Mouse (Mus musculus) embryonic facial prominence, embryonic 15.5 days (tissue): ENCODE measurements at regions not wholly inside any gene's neighbourhood (a gene's known extent, or its start where the extent isn't known, plus 50 kb on each side); places are given as distances from the start of the nearest gene placed in this dataset.
"Not testable (repeated sequence)": the region's sequence is repeated elsewhere in the genome, so short reads cannot be mapped to it uniquely, and the experiment has no call there.

Source experiments
- ATAC-seq: fragments of 200-750 bp; cut with Nextera tagmentation; 2 replicates; pipeline ENCODE4 v1.8.0; 2017; ENCODE audit warnings: low read depth, moderate TSS enrichment; ENCODE audit not compliant: insufficient number of reproducible peaks, low FRiP score, low TSS enrichment
- H3K27ac ChIP-seq: fragments of 300-500 bp; sonication (generic); replicated peaks from 2 replicates; pipeline ENCODE4 v1.5.1; 2015; ENCODE audit warnings: mild to moderate bottlenecking, inconsistent platforms
- H3K27me3 ChIP-seq: fragments of 300-500 bp; sonication (generic); 2 replicates; pipeline ENCODE4 v1.6.1; 2015; ENCODE audit warnings: inconsistent platforms
- H3K36me3 ChIP-seq: fragments of 300-500 bp; sonication (generic); 2 replicates; pipeline ENCODE4 v1.6.1; 2015; ENCODE audit warnings: mild to moderate bottlenecking, inconsistent platforms
- H3K4me1 ChIP-seq: fragments of 300-500 bp; sonication (generic); 2 replicates; pipeline ENCODE4 v1.6.1; 2015; ENCODE audit warnings: inconsistent platforms
- H3K4me2 ChIP-seq: fragments of 300-500 bp; sonication (generic); replicated peaks from 2 replicates; pipeline ENCODE4 v1.6.1; 2015; ENCODE audit warnings: mild to moderate bottlenecking, inconsistent platforms
- H3K4me3 ChIP-seq: fragments of 300-500 bp; sonication (generic); replicated peaks from 2 replicates; pipeline ENCODE4 v1.5.1; 2015; ENCODE audit warnings: mild to moderate bottlenecking, inconsistent platforms
- H3K9ac ChIP-seq: fragments of 300-500 bp; sonication (generic); 2 replicates; pipeline ENCODE4 v1.6.1; 2015; ENCODE audit warnings: inconsistent platforms
- H3K9me3 ChIP-seq: fragments of 300-500 bp; sonication (generic); replicated peaks from 2 replicates; pipeline ENCODE4 v1.6.1; 2016; ENCODE audit warnings: inconsistent platforms
- WGBS: fragments of 180-500 bp; shearing (Covaris S2); methylation state at CpG from one replicate; pipeline ENCODE4 v1.1.7; 2015; 5-methylcytosine and 5-hydroxymethylcytosine counted together

DNA sequence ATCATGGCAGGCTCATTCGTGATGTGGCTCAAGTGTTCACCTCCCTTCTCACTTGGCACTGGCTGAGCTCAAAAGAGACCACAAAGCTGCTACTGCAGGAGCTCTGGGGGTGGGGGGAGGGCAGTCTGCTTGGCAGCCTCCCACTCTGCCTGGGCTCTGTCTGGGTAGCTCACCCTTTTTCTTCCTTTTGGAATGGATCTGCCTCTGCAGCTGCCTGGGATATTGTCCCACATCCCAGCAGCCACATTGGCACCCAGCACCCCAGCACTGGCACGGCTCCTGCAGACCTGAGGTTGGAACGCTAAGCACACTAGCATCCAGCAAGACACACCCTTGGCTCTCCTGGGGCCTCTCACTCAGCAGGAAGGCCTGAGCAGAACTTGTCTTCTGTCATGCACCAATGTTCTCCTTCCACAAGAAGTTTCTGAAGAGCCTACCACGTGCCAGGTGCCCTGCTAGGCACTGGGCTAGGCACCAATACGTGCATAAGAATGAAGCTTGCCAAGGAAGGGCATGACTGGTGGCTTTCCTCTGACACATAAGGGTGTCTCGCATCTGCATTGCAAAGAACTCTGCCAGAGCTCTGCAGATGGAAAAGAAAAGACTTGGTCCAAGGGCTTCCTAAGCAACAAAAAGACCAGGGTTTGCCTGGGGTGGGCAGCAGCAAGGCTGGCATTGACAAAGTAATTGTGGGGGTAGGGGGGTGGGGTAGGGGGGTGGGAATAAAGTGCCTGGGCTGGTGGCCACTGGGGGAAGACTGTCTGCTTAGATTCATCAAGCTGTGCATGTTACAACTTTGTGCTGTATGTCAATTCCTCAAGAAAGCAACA, 112.1 kb upstream of the Sipa1l1 start:
- H3K9ac ChIP-seq = not testable (repeated sequence)
- no CpG with 5 or more reads among the region's 6 CpGs for WGBS
- ATAC-seq = peak; percentile 60

DNA sequence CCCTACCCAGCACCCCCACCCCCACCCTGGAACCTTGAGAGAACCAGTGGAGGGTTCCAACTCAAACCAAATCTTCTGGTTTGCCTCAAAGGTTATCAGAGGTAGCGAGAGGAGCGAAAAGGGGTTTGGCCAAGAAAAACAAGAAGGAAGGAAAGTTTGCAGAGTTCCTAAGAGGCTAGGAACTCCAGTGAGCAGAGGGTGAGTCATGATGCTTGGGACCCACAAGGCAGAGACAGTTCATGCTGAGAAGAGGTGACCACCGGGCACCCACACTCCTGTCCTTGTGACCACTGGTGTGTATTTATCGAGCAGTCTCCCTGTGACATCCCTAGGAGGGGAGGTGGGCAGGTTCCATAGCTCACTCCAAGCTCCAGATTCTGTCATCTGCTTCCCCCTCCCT, 104.1 kb upstream of the Sipa1l1 start:
- Histone ChIP-seq H3K27me3 (no peaks in the 10 kb centered on the region), H3K27ac (no peak overlapping the region), H3K36me3 (no peaks in the 10 kb centered on the region), H3K4me2 (no peak overlapping the region), H3K9me3 (no peaks in the 10 kb centered on the region), H3K4me3 (no peak overlapping the region), H3K9ac (no peak overlapping the region), H3K4me1 (0 out of 2 replicates have a peak, but pooled peaks cover 5% of the 10 kb centered on the region)
- 93% methylated on average over 4 of the region's 4 CpGs for WGBS
- no peak for ATAC-seq

More for the DNA sequence above, 112.1 kb upstream of the Sipa1l1 start:
- H3K9me3 ChIP-seq, H3K4me1 ChIP-seq, H3K4me3 ChIP-seq, H3K4me2 ChIP-seq, H3K27me3 ChIP-seq, H3K36me3 ChIP-seq, H3K27ac ChIP-seq: not testable (repeated sequence)

DNA sequence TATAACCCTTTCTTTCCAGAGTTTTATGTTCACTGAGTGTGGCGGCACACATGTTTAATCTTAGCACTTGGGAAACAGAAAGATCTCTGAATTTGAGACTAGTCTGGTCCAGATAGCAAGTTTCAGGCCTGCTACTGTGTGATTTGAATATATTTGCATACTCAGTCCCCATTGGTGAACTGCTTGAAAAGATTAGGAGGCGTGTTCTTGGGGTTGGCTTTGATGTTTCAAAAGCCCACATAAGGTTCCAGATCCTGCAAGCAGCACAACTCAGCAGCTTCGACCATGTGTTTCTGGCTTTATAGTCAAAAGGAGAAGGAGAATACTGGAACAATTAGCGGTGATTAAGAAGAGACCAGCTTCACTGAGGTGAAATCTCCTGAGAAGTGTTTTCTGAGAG, 102.3 kb upstream of the Sipa1l1 start:
- no peaks in the 10 kb centered on the region for H3K36me3 ChIP-seq
- ATAC-seq = peak; percentile 47; the same call in 1 of the 2 replicates
- no peak overlapping the region; the same call in 1 of the 2 replicates for H3K27ac ChIP-seq
- no peak overlapping the region for H3K4me2 ChIP-seq
- H3K27me3 ChIP-seq = no peaks in the 10 kb centered on the region
- 0 out of 2 replicates have a peak, but pooled peaks cover 5% of the 10 kb centered on the region for H3K4me1 ChIP-seq
- 35% methylated on average over 4 of the region's 4 CpGs for WGBS
- no peaks in the 10 kb centered on the region for H3K9me3 ChIP-seq
- no peak overlapping the region for H3K9ac ChIP-seq
- H3K4me3 ChIP-seq = no peak overlapping the region

DNA sequence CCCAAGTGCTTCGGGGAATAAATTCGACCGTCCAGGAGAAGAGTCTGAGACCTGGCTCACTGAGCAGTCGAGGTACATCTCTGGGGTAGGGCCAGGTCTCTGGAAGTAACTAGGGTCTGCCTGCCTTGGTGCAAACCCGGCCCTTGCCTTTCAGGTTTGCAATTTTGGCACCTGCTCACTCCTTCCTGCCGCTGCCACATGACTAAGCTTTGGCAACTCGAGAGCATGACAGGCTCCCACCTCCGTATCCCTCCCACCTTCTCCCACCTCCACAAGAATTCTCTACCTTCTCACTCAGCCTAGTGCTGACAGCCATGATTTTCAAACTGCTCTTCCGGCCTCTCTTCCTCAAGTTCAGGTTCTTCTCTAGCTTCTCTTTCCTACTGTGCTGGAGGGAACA, 99.5 kb upstream of the Sipa1l1 start:
- H3K9me3 ChIP-seq = no peaks in the 10 kb centered on the region
- no peak for ATAC-seq
- H3K27me3 ChIP-seq = no peaks in the 10 kb centered on the region
- no peak overlapping the region for H3K9ac ChIP-seq
- H3K4me2 ChIP-seq = no peak overlapping the region
- no peaks in the 10 kb centered on the region for H3K36me3 ChIP-seq
- H3K4me1 ChIP-seq = peaks cover 20% of the 10 kb centered on the region
- no peak overlapping the region for H3K27ac ChIP-seq
- H3K4me3 ChIP-seq = no peak overlapping the region
- WGBS = 85% methylated on average over 9 of the region's 9 CpGs

DNA sequence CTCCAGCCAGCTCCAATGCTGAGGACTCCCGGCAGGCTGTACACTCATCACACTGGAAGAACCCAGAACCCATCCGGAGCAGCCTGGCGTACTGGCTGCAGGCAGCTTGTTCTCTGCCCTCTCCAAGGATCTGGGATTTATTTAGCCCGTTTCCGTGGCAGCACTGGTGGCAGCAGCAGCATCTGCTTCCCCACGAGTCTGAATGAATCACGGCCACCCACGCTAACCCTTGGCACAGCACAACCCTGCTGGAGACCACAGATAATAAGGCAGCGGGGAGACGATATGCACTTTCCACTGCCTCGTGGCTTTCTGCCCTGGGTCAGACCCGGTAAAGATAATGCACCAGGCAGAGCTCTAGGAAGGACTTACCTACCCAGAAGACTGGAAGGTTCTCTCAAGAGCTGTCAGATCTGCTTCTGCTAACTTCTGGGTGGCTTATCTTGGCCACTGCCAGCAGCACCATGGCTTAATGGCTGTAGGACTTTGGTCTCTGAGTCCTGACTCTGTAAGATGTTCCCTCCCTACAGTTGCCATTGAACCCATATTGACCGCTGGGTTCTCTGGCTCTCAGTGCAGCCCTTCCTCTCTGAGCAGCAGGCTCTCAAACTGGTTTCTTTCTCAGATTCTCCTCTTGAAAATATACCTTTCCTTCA, 96.2 kb upstream of the Sipa1l1 start:
- H3K9ac ChIP-seq = no peak overlapping the region
- peaks cover 23% of the 10 kb centered on the region for H3K4me1 ChIP-seq
- no peaks in the 10 kb centered on the region for H3K9me3 ChIP-seq
- no peak overlapping the region for H3K4me3 ChIP-seq
- H3K4me2 ChIP-seq = 0 out of 2 replicates have a peak overlapping the region, but pooled peaks have one; percentile 8
- no peak; the same call in 1 of the 2 replicates for ATAC-seq
- WGBS = 40% methylated on average over 13 of the region's 13 CpGs
- no peaks in the 10 kb centered on the region for H3K36me3 ChIP-seq
- H3K27ac ChIP-seq = no peak overlapping the region
- no peaks in the 10 kb centered on the region for H3K27me3 ChIP-seq

DNA sequence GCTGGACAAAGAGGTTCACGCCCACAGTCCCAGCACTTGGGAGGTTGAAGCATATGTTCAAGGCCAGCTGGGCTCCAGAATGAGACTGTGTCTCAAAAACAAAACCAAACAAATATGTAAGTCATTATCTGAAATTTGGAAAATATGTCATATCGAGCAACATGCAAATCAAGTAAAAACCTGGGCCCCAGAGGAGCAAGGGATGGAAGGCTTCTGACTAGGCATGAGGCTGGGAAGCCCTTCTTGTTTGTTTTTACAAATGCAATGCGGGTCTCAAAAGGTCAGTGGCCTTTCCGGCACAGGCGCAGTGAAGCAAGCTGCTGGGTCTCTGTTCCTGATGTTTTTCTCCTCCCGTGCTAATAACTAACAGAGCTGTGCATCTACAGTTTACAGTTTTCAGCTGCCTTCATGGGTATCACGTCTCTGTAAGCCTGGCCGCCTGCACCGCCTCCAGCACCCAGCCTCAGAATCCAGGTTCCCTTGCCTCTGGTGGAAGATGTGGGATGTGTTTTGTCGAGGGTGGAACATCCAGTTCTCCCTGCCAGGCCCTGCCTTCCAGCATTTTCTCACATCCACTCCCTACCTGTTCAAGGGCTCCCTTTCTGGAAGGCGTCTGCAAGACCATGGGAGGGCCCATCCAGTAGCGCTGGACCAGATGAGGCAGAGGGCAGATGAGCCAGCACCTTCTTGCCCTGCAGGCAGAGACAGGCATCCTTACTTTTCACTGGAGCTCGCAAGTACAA, 93.5 kb upstream of the Sipa1l1 start:
- H3K9me3 ChIP-seq = no peaks in the 10 kb centered on the region
- ATAC-seq = peak; percentile 52; the same call in 1 of the 2 replicates
- no peaks in the 10 kb centered on the region for H3K36me3 ChIP-seq
- H3K4me1 ChIP-seq = peaks cover 23% of the 10 kb centered on the region
- H3K4me2 ChIP-seq = no peak overlapping the region
- H3K9ac ChIP-seq = no peak overlapping the region
- H3K27me3 ChIP-seq = no peaks in the 10 kb centered on the region
- H3K4me3 ChIP-seq = no peak overlapping the region
- WGBS = 25% methylated on average over 13 of the region's 13 CpGs
- peak overlapping the region; percentile 52; the same call in 1 of the 2 replicates for H3K27ac ChIP-seq

DNA sequence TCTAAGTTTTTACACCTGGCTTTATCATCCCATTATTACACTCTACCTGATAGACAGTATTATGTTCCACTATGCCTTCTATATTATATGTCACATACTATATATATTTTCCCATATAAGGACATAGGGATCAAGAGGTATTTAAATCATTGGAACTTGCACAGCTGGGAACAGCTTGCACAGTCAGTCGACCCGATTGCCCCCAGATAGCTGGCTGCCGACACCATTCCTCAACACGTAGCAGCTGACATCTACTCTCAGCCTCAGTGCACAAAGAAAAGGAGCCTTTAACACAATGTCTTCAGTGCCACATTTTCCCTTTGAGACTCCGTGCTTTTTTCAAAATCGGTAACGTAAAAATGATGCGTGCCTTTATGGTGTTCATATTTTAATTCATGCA, 92.4 kb upstream of the Sipa1l1 start:
- no peak for ATAC-seq
- no peaks in the 10 kb centered on the region for H3K36me3 ChIP-seq
- H3K27ac ChIP-seq = no peak overlapping the region
- no peak overlapping the region for H3K4me3 ChIP-seq
- peaks cover 23% of the 10 kb centered on the region for H3K4me1 ChIP-seq
- no peaks in the 10 kb centered on the region for H3K9me3 ChIP-seq
- WGBS = 56% methylated on average over 8 of the region's 8 CpGs
- no peaks in the 10 kb centered on the region for H3K27me3 ChIP-seq
- H3K4me2 ChIP-seq = no peak overlapping the region
- H3K9ac ChIP-seq = no peak overlapping the region

DNA sequence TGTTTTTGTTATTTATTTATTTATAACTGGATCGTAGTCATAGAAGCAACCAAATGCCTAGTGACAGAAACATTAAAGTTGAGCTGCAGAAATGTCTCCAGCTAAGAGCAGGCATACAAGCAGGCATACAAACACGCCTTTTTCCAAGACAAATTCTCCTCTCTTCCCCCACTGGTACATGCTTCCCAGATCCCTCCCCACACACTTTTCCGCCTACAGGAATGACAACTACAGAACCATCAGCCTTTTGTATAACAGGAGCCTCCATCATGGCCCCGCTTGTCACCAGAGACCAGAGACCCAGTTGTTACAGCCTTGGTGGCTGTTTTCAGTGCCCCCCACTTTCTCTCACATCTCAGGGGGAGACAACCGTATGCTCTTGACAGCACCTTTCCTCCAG, 91.2 kb upstream of the Sipa1l1 start:
- no peak overlapping the region for H3K4me3 ChIP-seq
- H3K4me1 ChIP-seq = peaks cover 14% of the 10 kb centered on the region
- H3K27ac ChIP-seq = no peak overlapping the region
- ATAC-seq = no peak
- H3K4me2 ChIP-seq = no peak overlapping the region
- no peak overlapping the region for H3K9ac ChIP-seq
- WGBS = 86% methylated on average over 5 of the region's 5 CpGs
- no peaks in the 10 kb centered on the region for H3K36me3 ChIP-seq
- H3K27me3 ChIP-seq = no peaks in the 10 kb centered on the region
- no peaks in the 10 kb centered on the region for H3K9me3 ChIP-seq

DNA sequence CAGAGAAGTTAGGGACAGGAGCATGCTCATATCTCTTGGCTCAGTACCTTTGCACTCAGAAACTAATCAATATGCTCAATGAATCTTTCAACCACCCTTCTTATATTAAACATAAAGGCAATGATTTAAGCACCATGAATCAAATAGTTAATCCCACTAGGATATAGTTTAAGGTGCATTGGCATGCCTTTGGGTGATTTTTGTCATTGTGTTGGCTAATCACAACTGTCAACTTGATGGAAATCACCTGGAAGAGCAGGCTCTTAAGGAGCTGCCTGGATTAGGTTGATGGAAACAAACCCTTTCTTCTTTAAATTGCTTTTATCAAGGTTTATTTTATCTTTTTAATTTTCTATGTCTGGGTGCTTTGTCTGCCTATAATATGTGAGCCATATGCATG, 90.4 kb upstream of the Sipa1l1 start:
- Histone ChIP-seq H3K9ac (no peak overlapping the region), H3K4me1 (peaks cover 8% of the 10 kb centered on the region), H3K27me3 (no peaks in the 10 kb centered on the region), H3K9me3 (no peaks in the 10 kb centered on the region), H3K27ac (no peak overlapping the region), H3K36me3 (no peaks in the 10 kb centered on the region), H3K4me3 (no peak overlapping the region), H3K4me2 (no peak overlapping the region)
- no peak for ATAC-seq

DNA sequence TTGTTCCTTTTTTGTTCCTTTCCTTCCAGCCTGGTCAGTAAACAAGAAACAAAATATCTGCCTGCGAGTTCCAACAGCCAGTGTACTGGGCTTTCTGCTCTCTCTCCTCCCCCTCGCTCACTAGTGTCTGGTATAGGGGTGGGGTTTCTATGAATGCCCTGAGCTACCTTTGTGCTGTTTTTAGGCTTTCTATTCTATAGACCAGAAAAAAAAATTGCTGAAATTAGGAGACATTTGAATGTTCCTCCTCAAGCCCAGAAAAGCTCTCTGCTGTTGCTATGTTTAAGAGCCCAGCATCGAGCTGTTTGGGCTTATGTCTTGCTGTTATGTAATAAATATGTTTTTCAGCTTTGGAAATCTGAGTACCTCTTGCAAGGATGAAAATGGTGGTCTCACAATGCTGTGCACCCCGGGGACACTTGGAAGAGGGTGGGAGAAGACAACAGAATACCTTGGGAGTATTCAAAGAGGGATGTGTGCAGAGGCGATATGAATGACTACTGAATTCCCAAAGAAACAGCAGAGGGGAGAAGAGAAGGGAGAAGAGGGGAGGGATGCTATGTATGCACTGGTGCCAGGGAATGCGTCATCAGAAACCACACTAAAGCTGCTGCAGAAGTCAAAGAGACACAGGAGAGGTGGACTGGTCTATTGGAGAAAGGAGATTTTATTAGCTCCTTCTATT, 88.8 kb upstream of the Sipa1l1 start:
- no peak for ATAC-seq
- no peaks in the 10 kb centered on the region for H3K27me3 ChIP-seq
- peaks cover 8% of the 10 kb centered on the region for H3K4me1 ChIP-seq

DNA sequence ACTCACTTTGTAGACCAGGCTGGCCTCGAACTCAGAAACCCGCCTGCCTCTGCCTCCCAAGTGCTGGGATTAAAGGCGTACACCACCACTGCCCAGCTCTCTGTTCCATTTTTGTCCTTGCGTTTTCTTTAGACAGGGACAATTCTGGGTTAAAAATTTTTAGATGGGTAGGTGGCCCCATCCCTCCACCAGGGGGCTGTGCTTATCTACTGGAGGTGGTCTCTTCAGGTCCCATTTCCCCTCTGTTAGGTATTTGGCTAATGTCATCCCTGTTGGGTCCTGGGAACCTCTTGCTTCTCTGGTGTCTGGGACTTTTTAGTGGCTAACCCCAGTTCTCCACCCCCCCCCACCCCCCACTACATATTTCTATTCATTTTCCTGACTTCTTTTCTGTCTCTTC, 86.5 kb upstream of the Sipa1l1 start:
- not testable (repeated sequence) for H3K9me3 ChIP-seq, ATAC-seq, H3K27ac ChIP-seq, H3K36me3 ChIP-seq, H3K4me3 ChIP-seq, H3K27me3 ChIP-seq, H3K4me2 ChIP-seq, H3K9ac ChIP-seq, H3K4me1 ChIP-seq
- 92% methylated on average over 4 of the region's 4 CpGs for WGBS

More for the DNA sequence above, 88.8 kb upstream of the Sipa1l1 start:
- WGBS = 61% methylated on average over 6 of the region's 6 CpGs
- H3K9me3 ChIP-seq = no peaks in the 10 kb centered on the region
- H3K9ac ChIP-seq = no peak overlapping the region
- no peaks in the 10 kb centered on the region for H3K36me3 ChIP-seq
- H3K4me2 ChIP-seq = no peak overlapping the region
- no peak overlapping the region for H3K4me3 ChIP-seq
- no peak overlapping the region for H3K27ac ChIP-seq
